Mouse (Mus musculus): ENCODE results near the gene Tubg1. TPM values are rescaled to one million over a fixed set of nuclear protein-coding genes. Genes with fewer than 3 reads are reported as not detected.

Tubg1 gene
- total and polyA plus RNA-seq, 2 experiments from 2014 or later = 52.6 to 64.6 TPM

DNA sequence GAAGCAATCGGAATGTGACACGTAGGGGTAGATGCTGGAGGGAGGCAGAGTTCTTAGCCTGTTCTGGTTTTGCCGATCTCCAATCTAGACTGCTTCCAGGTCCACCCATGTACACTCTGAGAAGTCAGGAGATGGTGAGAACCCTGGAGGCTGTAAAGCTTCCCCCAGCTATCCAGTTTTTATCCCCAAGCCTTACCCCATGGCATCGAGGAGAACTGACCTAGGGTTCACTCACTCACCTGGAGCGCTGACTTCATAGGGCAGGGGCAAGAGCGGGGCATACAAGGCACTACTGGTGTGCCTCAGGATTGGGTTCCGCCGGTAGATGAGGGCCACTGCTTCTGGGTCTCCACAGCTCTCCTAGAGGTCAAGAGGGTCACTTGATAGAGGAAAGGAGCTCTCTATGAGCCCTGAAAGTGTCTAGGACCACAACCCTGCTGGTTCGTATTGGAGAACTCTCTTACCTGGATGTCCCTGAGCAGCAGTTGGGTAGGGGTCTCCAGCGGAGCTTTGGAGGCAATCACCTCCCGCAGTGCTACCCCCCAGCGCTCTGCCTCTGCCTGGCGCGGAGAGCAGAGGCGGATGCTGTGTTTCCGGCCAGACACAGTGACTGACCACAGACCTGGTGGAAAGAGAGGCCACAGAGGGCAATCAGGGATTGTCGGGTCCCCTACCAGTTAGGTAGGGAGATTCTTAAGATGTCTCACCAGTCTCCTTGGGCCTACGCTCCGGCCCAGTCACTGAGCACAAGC is 47.6 kb downstream of the Tubg1 start:
- TF ChIP-seq CTCF (IDR thresholded peaks at IDR 0.05) = no peak
- no peak for ATAC-seq (ENCODE audit: low FRiP score)
- Histone ChIP-seq H3K27ac (ENCODE audit: low read depth, low read length) (no peak overlapping the region), H3K9ac (replicated peaks; ENCODE audit: low read length, poor library complexity, severe bottlenecking) (no peak overlapping the region), H3K27me3 (ENCODE audit: insufficient read depth, low read length) (peaks cover 48% of the 10 kb centered on the region), H3K4me2 (ENCODE audit: low read depth, low read length, poor library complexity, severe bottlenecking) (no peak overlapping the region), H3K4me1 (ENCODE audit: insufficient read depth, low read length) (peaks cover 13% of the 10 kb centered on the region; the same call in 1 of the 2 replicates), H3K36me3 (ENCODE audit: insufficient read depth, low read length) (peaks cover 31% of the 10 kb centered on the region), H3K9me3 (ENCODE audit: low read length) (no peaks in the 10 kb centered on the region), H3K4me3 (ENCODE audit: low read depth, low read length) (no peak overlapping the region)
- no peak for DNase-seq (ENCODE audit: low spot score)
- 61% methylated on average over 19 of the region's 19 CpGs for WGBS

- WGBS = 58% methylated on average over 8 of the region's 8 CpGs
- H3K4me2 ChIP-seq (ENCODE audit: low read depth, low read length, poor library complexity, severe bottlenecking) = no peak overlapping the region
Observed at GRCm38 (mm10) chr11:101167963-101168300, 48.2 kb downstream of the Tubg1 start.

DNA sequence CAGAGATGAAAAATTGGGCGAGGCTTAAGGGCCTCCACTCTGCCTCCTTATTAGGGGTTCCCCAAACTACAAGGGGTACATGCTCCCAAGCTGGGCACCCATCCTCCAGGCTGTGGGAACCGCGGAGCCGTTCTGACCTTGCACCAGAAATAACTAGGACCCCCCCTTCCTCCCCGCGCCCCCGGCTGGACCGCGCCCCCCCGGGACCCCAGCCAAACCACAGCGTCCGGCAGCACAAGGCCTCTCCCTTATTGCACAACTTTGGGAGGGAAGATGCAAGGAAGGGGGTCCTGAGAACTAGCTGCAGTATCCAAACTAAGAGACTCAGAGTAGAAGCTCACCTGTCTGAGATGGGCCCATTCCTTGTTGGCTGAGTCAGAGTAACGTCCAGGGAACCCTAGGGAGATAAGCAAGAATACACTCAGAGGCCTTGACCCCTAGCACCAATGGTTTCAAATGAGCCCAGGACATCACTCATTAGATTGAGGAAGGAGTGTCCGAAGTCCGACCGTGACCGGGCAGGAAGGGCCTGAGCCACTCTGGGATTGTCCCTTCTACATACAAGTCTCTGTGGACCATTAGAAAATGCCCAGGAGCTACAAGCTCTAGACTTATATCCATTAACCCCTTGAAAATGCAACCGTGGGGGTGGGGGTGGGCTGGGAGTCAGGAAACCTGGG is 48.7 kb downstream of the Tubg1 start:
- Histone ChIP-seq H3K9ac (replicated peaks; ENCODE audit: low read length, poor library complexity, severe bottlenecking) (no peak overlapping the region), H3K36me3 (ENCODE audit: insufficient read depth, low read length) (peaks cover 31% of the 10 kb centered on the region), H3K4me2 (ENCODE audit: low read depth, low read length, poor library complexity, severe bottlenecking) (peak overlapping the region; percentile 91; the same call in 1 of the 2 replicates), H3K9me3 (ENCODE audit: low read length) (no peaks in the 10 kb centered on the region), H3K4me1 (ENCODE audit: insufficient read depth, low read length) (peaks cover 18% of the 10 kb centered on the region; the same call in 1 of the 2 replicates), H3K4me3 (ENCODE audit: low read depth, low read length) (no peak overlapping the region), H3K27ac (ENCODE audit: low read depth, low read length) (no peak overlapping the region), H3K27me3 (ENCODE audit: insufficient read depth, low read length) (peaks cover 45% of the 10 kb centered on the region)
- ATAC-seq (ENCODE audit: low FRiP score) = no peak
- no peak for DNase-seq (ENCODE audit: low spot score)
- no peak for TF ChIP-seq CTCF (IDR thresholded peaks at IDR 0.05)
- 71% methylated on average over 18 of the region's 18 CpGs for WGBS

More at GRCm38 (mm10) chr11:101167963-101168300, 48.2 kb downstream of the Tubg1 start:
- H3K9ac ChIP-seq (replicated peaks; ENCODE audit: low read length, poor library complexity, severe bottlenecking) = no peak overlapping the region
- peaks cover 31% of the 10 kb centered on the region for H3K36me3 ChIP-seq (ENCODE audit: insufficient read depth, low read length)
- H3K27me3 ChIP-seq (ENCODE audit: insufficient read depth, low read length) = peaks cover 48% of the 10 kb centered on the region
- peaks cover 15% of the 10 kb centered on the region; the same call in 1 of the 2 replicates for H3K4me1 ChIP-seq (ENCODE audit: insufficient read depth, low read length)
- ATAC-seq (ENCODE audit: low FRiP score) = no peak
- H3K4me3 ChIP-seq (ENCODE audit: low read depth, low read length) = no peak overlapping the region
- no peak for DNase-seq (ENCODE audit: low spot score)
- TF ChIP-seq CTCF (IDR thresholded peaks at IDR 0.05) = no peak
- H3K9me3 ChIP-seq (ENCODE audit: low read length) = no peaks in the 10 kb centered on the region
- H3K27ac ChIP-seq (ENCODE audit: low read depth, low read length) = no peak overlapping the region

- no peak for TF ChIP-seq CTCF (IDR thresholded peaks at IDR 0.05)
- H3K9ac ChIP-seq (replicated peaks; ENCODE audit: low read length, poor library complexity, severe bottlenecking) = 0 out of 2 replicates have a peak overlapping the region, but pooled peaks have one; percentile 14
- peaks cover 42% of the 10 kb centered on the region for H3K27me3 ChIP-seq (ENCODE audit: insufficient read depth, low read length)
- H3K4me3 ChIP-seq (ENCODE audit: low read depth, low read length) = peak overlapping the region; percentile 65
- H3K9me3 ChIP-seq (ENCODE audit: low read length) = no peaks in the 10 kb centered on the region
- H3K36me3 ChIP-seq (ENCODE audit: insufficient read depth, low read length) = peaks cover 26% of the 10 kb centered on the region
- no peak for ATAC-seq (ENCODE audit: low FRiP score)
- H3K4me1 ChIP-seq (ENCODE audit: insufficient read depth, low read length) = peaks cover 23% of the 10 kb centered on the region
- WGBS = 16% methylated on average over 17 of the region's 17 CpGs
- no peak for DNase-seq (ENCODE audit: low spot score)
- H3K27ac ChIP-seq (ENCODE audit: low read depth, low read length) = no peak overlapping the region
- H3K4me2 ChIP-seq (ENCODE audit: low read depth, low read length, poor library complexity, severe bottlenecking) = peak overlapping the region; percentile 91
Observed at GRCm38 (mm10) chr11:101169301-101170107, 49.8 kb downstream of the Tubg1 start.

DNA sequence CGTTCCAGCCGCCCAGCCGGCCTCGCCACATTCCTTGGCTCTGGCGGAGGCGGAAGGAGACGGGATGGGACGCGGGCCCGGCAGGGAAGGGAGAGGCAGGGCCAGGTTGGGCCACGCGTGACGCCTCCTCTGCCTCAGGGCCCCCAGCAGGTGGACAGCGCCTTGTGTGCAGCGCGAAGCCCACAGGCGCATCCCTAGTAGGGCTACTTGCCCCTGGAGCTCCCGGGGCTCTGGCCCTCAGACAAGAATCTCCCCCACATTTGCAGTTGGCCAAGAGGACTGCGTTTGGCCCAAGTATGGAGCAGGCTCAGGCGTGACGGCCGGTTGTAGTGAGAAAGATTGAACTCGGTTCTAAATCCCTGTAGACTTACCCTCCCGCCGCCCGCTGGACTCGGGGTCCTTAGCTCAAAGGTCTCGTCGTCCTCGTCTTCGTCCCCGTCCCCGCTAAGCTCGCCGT is 50.6 kb downstream of the Tubg1 start, which contains the start of gene Cntnap1:
Gene Cntnap1 (plus strand): TSS at position 170 of the 457 bp plus-strand sequence.
- H3K4me2 ChIP-seq (ENCODE audit: low read depth, low read length, poor library complexity, severe bottlenecking) = peak within 1 kb of the TSS; percentile 91
- DNase-seq (ENCODE audit: low spot score) = peak; percentile 37
- WGBS = 0% methylated on average over 30 of the region's 35 CpGs
- peak within 1 kb of the TSS; percentile 64 for H3K9ac ChIP-seq (replicated peaks; ENCODE audit: low read length, poor library complexity, severe bottlenecking)
- peaks cover 27% of the 10 kb centered on the region for H3K4me1 ChIP-seq (ENCODE audit: insufficient read depth, low read length)
- H3K4me3 ChIP-seq (ENCODE audit: low read depth, low read length) = peak within 1 kb of the TSS; percentile 65
- no peak for TF ChIP-seq CTCF (IDR thresholded peaks at IDR 0.05)
- peaks cover 33% of the 10 kb centered on the region for H3K27me3 ChIP-seq (ENCODE audit: insufficient read depth, low read length)
- no peak for ATAC-seq (ENCODE audit: low FRiP score)
- H3K36me3 ChIP-seq (ENCODE audit: insufficient read depth, low read length) = peaks cover 20% of the 10 kb centered on the region
- no peaks in the 10 kb centered on the region for H3K9me3 ChIP-seq (ENCODE audit: low read length)
- peak within 1 kb of the TSS; percentile 74 for H3K27ac ChIP-seq (ENCODE audit: low read depth, low read length)

Data from midbrain, postnatal 0 days (tissue).